Mouse (Mus musculus) ES-E14 (cell line): ENCODE data around the gene Myl6. TPM values are rescaled to one million over a fixed set of nuclear protein-coding genes. Genes with fewer than 3 reads are reported as not detected.

Experiments
- DNase-seq: peaks from one replicate; pipeline ENCODE4 v3.0.0-alpha.2; 2013; ENCODE audit warnings: low read depth, low spot score
- H3K27ac ChIP-seq: 2 replicates; pipeline ENCODE4 v1.5.1; 2012; ENCODE audit warnings: low read depth, mild to moderate bottlenecking, low read length, moderate library complexity, mixed read lengths; ENCODE audit not compliant: poor library complexity, insufficient read depth, severe bottlenecking
- H3K36me3 ChIP-seq: 2 replicates; pipeline ENCODE4 v1.6.1; 2012; ENCODE audit warnings: mild to moderate bottlenecking, low read length, moderate library complexity, mixed read lengths; ENCODE audit not compliant: control insufficient read depth, poor library complexity, insufficient read depth, severe bottlenecking
- H3K4me1 ChIP-seq, 2 experiments: fragments of 150-350 bp in 1 of 2; sonication (generic) in 1 of 2; 2 replicates each; pipeline ENCODE4 v1.6.1; 2012; ENCODE audit warnings: low read length in 2 of 2, mild to moderate bottlenecking in 1 of 2, mixed read lengths in 1 of 2; ENCODE audit not compliant: control insufficient read depth in 2 of 2, insufficient read depth in 2 of 2, poor library complexity in 1 of 2
- H3K4me3 ChIP-seq, 2 experiments: fragments of 150-350 bp in 1 of 2; sonication (generic) in 1 of 2; 2 replicates each; pipeline ENCODE4 v1.5.1; 2012; ENCODE audit warnings: low read length in 2 of 2, low read depth in 1 of 2, mild to moderate bottlenecking in 1 of 2, mixed read lengths in 1 of 2; ENCODE audit not compliant: insufficient read depth in 1 of 2, poor library complexity in 1 of 2, severe bottlenecking in 1 of 2
- H3K9ac ChIP-seq: 2 replicates; pipeline ENCODE4 v1.6.1; 2012; ENCODE audit warnings: low read depth, mild to moderate bottlenecking, low read length, mixed read lengths; ENCODE audit not compliant: poor library complexity, insufficient read depth, severe bottlenecking
- H3K9me3 ChIP-seq: fragments of 150-350 bp; sonication (generic); 2 replicates; pipeline ENCODE4 v1.6.1; 2012; ENCODE audit warnings: low read depth, mild to moderate bottlenecking, low read length; ENCODE audit not compliant: control insufficient read depth, insufficient read depth
- CHD2 ChIP-seq: IDR thresholded peaks from 2 replicates; pipeline ENCODE4 v1.6.1; 2014; ENCODE audit warnings: mild to moderate bottlenecking, low read depth, low read length, inconsistent platforms
- HCFC1 ChIP-seq: IDR thresholded peaks from 2 replicates; pipeline ENCODE4 v1.6.1; 2012; ENCODE audit warnings: low read length, inconsistent platforms, borderline replicate concordance; ENCODE audit not compliant: insufficient read depth
- MAFK ChIP-seq: IDR thresholded peaks from 2 replicates; pipeline ENCODE4 v1.6.1; 2014; ENCODE audit warnings: mild to moderate bottlenecking, low read depth, low read length, inconsistent platforms; ENCODE audit not compliant: insufficient read depth
- ZC3H11A ChIP-seq: IDR thresholded peaks from 2 replicates; pipeline ENCODE4 v1.6.1; 2012; ENCODE audit warnings: low read depth, mild to moderate bottlenecking, inconsistent platforms, low read length, borderline replicate concordance
- ZNF384 ChIP-seq: IDR thresholded peaks from 2 replicates; pipeline ENCODE4 v1.6.1; 2012; ENCODE audit warnings: low read depth, low read length, inconsistent platforms
- in situ Hi-C, 2 experiments: fragments of 600-800 bp; cut with MboI; formaldehyde crosslinking; loops; one replicate each; pipeline ENCODE4 v1.15.1; 2025; ENCODE audit warnings: low sequenced_read_pairs in 2 of 2, inconsistent platforms in 1 of 2; ENCODE audit not compliant: unreplicated experiment in 2 of 2
- total RNA-seq: library from RNA; depleted of rRNA; stranded (reverse); fragments of 300-350 nt; gene quantifications from 2 replicates; pipeline ENCODE4 v1.2.3, GENCODE M21; 2012

Gene Myl6
- total RNA-seq, 1 experiment = 1,090 TPM

GRCm38 (mm10) chr10:128487861-128488712, 5.9 kb downstream of the Myl6 start:
- no peak for DNase-seq
- in situ Hi-C loops = no loop called here
- peaks cover 56% of the 10 kb centered on the region for H3K36me3 ChIP-seq

GRCm38 (mm10) chr10:128486370-128486769, 7.6 kb downstream of the Myl6 start:
- no peaks in the 10 kb centered on the region for H3K9me3 ChIP-seq
- H3K36me3 ChIP-seq = peaks cover 55% of the 10 kb centered on the region
- no peak overlapping the region for H3K9ac ChIP-seq
- in situ Hi-C loops = no loop called here
- H3K4me3 ChIP-seq = no peak overlapping the region
- H3K27ac ChIP-seq = no peak overlapping the region
- DNase-seq = no peak
- TF ChIP-seq CHD2 (no peak), ZNF384 (no peak), MAFK (no peak), ZC3H11A (no peak), HCFC1 (no peak)
- H3K4me1 ChIP-seq = peaks cover 0 to 21% of the 10 kb centered on the region in 2 experiments; a peak in 2 of 4 replicates

More at GRCm38 (mm10) chr10:128487861-128488712, 5.9 kb downstream of the Myl6 start:
- Histone ChIP-seq H3K9me3 (no peaks in the 10 kb centered on the region), H3K4me3 (no peak overlapping the region), H3K27ac (no peak overlapping the region), H3K9ac (no peak overlapping the region), H3K4me1 (peaks cover 2 to 29% of the 10 kb centered on the region in 2 experiments; a peak in 2 of 4 replicates)
- TF ChIP-seq MAFK = no peak
- TF ChIP-seq HCFC1 = no peak
- no peak for TF ChIP-seq ZC3H11A
- no peak for TF ChIP-seq CHD2
- TF ChIP-seq ZNF384 = no peak

- in situ Hi-C loops = no loop called here
Observed at GRCm38 (mm10) chr10:128474366-128474765, 19.6 kb downstream of the Myl6 start.

GRCm38 (mm10) chr10:128460270-128460630, 33.7 kb downstream of the Myl6 start:
- Histone ChIP-seq H3K4me3 (peak overlapping the region in 1 of 2 experiments; percentile 82; a peak in 2 of 4 replicates), H3K9me3 (no peaks in the 10 kb centered on the region), H3K9ac (no peak overlapping the region), H3K27ac (no peak overlapping the region), H3K36me3 (no peaks in the 10 kb centered on the region), H3K4me1 (peaks cover 2% of the 10 kb centered on the region in 2 experiments; a peak in 1 of 4 replicates)
- in situ Hi-C loops = no loop called here
- no peak for DNase-seq
- TF ChIP-seq HCFC1 = no peak

More at GRCm38 (mm10) chr10:128474366-128474765, 19.6 kb downstream of the Myl6 start:
- Histone ChIP-seq H3K27ac (peak overlapping the region; percentile 24; the same call in 1 of the 2 replicates), H3K9ac (peak overlapping the region; percentile 69), H3K9me3 (no peaks in the 10 kb centered on the region), H3K4me1 (no peaks in the 10 kb centered on the region), H3K4me3 (peak overlapping the region; percentile 36 to 61), H3K36me3 (peaks cover 13% of the 10 kb centered on the region; the same call in 1 of the 2 replicates)
- TF ChIP-seq ZC3H11A (no peak), MAFK (no peak), ZNF384 (no peak), HCFC1 (no peak), CHD2 (no peak)
- DNase-seq = no peak
